Mouse (Mus musculus): ENCODE results near the gene Syngr1. TPM values are rescaled to one million over a fixed set of nuclear protein-coding genes. Genes with fewer than 3 reads are reported as not detected.

Syngr1 gene
- 100 to 1,000 TPM; 362 to 374 TPM for total RNA-seq (2021)
- long read RNA-seq, full-length matches to known transcripts, result 33 of 258 reads
- long read RNA-seq, partial matches to known transcripts, result 223 of 258 reads
- long read RNA-seq, other reads (novel, unspliced or antisense), result 2 of 258 reads

DNA sequence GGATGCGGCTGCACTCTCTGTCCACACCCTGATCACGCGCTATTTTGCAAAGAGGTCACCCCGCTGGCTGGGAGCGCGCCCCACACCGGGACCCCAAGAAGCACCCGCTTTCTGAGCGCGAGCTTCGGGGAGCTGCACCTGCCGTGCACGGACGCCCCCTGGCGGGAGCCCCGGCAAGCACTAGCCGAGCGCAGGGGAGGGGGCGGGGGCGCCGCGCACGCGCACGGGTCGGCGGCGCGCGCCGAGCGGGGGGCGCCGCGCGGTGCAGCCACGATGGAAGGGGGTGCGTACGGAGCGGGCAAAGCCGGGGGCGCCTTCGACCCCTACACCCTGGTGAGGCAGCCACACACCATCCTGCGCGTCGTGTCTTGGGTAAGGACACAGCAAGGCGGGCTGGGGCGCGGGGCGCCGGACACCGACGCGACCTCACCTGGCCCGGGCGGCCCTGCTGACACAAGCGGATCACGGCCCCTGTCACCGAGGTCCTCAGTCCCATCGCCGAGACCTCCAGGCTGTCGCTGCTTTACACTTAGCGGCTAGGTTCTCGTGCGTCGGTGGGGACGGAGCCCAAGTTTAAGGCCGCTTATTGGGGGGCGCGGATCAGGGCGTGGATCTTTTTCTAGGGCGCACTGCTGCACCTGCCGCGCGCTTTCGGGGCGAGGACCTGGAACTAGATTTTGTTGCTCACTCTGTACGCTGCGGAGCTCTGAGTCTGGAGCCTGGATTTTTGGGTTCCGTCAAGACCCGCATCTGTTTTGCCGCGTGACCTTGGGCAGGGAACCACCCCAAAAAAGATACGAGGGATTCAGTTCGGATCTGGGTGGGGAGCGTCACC lies at the start of gene Syngr1, which contains the start of gene Rpl3:
Syngr1 (plus strand) TSS at position 214 of the 835 bp plus-strand sequence.
Rpl3 (minus strand) TSS at position 748 of the 835 bp plus-strand sequence.
- DNase-seq (ENCODE audit: low spot score in 2 of 2), result peak; percentile 88 to 93

- no peak for DNase-seq (ENCODE audit: low spot score in 2 of 2)
Measured at GRCm38 (mm10) chr15:80042152-80042551, 49.0 kb upstream of the Syngr1 start.

- DNase-seq (ENCODE audit: low spot score in 2 of 2), result no peak
Measured at GRCm38 (mm10) chr15:80044249-80044648, 46.9 kb upstream of the Syngr1 start.

- DNase-seq (ENCODE audit: low spot score in 2 of 2), result no peak
Measured at GRCm38 (mm10) chr15:80045749-80046148, 45.4 kb upstream of the Syngr1 start.

DNA sequence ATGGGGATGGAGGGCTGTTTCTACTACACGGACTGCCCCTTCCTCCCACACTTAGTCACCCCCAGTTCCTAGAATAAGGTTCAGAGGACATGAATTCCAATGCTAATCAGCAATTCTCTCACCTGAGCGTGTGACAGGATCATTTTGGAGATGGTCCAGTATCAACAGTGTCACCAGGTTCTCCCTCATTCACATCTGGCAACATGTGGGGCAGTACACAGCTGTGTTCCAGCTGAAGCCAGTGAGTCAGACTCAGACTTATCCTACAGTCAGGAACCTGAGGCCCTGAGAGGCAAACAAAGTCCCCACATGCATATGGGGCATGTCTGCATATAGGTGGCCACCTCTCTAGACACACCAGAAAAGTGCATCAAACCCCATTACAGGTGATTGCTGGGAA lies 43.9 kb upstream of the Syngr1 start:
- DNase-seq (ENCODE audit: low spot score in 2 of 2), result no peak

GRCm38 (mm10) chr15:80047973-80048372 lies 43.2 kb upstream of the Syngr1 start:
- DNase-seq (ENCODE audit: low spot score in 2 of 2), result no peak

DNA sequence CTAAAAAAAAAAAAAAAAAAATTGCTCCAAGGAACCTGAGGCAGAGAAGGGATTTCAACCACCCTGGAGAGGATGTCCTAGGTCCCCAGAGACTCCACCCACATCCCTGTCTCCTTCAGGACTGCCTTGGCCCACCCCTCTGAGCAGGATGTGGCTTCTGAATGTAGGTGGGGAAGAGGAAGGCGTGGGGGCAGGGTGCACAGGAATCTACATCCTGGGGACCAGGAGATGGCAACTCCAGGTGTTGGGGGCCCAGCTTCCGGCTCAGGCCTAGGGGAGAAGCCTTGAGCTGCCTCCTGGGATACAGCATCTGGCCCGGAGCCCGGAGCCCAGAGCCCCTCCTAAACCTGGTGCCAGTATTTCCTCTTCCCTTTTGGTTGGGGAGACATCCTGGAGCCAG lies 41.0 kb upstream of the Syngr1 start:
- no peak for DNase-seq (ENCODE audit: low spot score in 2 of 2)

GRCm38 (mm10) chr15:80051092-80051761 lies 39.9 kb upstream of the Syngr1 start:
- DNase-seq (ENCODE audit: low spot score in 2 of 2), result no peak

DNA sequence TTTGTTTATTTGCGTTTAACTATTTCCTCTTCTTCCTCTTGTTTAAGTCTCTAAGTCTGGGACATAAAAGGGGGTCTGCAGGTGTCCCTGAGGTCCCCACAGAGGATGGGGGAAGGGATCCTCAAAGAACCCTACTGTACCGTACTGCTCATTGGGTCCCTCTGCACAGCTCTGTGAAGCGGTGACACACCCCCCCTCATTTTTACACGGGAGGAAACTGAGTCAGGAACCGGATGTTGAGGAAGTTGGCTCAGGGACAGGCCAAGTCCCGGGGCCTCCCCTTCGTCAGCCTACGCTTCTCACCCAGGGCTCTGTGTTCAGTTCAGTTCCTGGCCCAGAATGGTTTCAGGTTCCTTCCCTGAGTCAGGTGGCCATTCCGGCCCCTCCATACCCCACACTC lies 39.4 kb upstream of the Syngr1 start:
- DNase-seq (ENCODE audit: low spot score in 2 of 2), result no peak

DNA sequence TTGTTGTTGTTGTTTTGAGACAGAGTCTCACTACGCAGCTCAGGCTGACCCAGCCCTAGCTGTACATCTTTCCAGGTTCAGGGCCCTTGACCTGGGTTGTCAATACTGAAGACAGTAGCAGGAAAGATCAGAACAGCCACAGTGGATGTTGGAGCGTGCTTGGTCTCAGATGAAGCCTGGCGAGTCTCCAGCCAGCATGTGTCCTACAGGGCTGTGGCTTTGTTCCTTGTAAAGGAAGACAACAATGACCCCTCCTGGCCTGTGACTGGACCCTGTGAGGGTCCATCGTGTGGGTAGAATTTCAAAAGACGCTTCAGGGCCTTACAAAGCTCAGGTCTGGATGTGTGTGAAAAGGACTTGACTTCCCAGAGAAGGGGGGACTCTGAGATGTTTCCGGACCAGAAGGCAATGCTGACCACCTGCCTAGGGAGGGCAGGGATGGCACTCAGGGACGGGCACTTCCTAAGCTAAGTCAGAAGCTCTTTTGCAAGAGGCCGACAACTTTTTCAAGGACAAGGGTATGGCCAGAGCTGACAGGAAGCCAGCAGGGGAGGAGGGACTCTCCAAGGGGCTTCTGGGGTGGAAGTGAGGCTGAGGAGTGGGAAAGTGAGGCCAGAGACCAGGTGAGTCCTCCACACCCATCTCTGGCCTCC lies 37.6 kb upstream of the Syngr1 start:
- DNase-seq (ENCODE audit: low spot score in 2 of 2), result no peak

GRCm38 (mm10) chr15:80054034-80054710 lies 37.0 kb upstream of the Syngr1 start:
- no peak for DNase-seq (ENCODE audit: low spot score in 2 of 2)

- no peak for DNase-seq (ENCODE audit: low spot score in 2 of 2)
Measured at GRCm38 (mm10) chr15:80058151-80058550, 33.0 kb upstream of the Syngr1 start.

DNA sequence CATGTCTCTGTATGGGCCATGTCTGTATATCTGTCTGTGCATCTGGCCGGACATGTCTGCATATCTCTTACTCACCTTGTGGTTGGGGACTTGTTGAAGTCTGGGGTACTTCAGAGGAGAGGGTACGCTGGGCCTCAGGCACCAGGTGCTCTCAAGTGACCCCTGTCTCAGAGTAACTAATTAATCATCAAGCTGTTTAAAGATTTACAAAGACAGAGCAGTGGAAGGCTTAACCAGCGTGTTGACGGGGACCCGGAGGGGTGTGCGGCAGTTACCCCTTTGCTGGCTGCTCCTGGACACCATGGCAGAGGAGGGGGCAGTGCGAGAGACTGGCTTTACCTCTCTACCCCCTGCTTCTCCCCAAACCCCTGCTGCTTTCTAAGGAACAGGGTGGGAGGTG lies 31.5 kb upstream of the Syngr1 start:
- no peak for DNase-seq (ENCODE audit: low spot score in 2 of 2)

DNA sequence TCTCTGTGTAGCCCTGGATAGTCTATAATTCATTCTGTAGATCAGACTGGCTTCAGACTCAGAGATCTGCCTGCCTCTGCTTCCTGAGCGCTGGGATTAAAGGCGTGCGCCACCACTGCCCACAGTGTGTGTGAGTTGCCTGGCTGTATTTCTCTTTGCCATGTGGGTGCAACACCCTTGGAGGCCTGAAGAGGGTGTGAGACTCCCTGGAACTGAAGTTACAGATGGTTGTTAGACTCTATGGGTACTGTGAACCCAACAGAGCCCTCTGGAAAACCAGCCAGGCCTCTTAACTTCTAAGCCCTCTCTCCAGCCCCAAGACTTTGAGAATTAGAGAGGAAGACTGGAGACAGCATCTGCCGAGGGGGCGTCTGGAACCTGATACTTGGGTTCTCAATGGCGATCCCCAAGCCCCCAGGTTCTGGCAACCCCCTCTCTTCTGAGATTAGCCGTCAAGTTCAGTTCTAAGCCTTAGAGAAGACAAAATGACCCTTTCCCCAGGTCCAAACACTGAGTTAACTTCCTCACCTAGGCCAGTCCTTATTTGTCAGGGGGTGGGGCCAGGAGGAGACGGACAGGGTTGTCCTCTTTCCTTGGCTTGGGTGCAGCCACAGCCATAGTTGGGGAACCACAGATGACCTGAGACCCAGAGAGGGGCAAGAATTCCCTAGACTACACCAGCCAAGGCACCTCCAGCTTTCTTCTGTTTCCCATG lies 30.6 kb upstream of the Syngr1 start:
- no peak for DNase-seq (ENCODE audit: low spot score in 2 of 2)

DNA sequence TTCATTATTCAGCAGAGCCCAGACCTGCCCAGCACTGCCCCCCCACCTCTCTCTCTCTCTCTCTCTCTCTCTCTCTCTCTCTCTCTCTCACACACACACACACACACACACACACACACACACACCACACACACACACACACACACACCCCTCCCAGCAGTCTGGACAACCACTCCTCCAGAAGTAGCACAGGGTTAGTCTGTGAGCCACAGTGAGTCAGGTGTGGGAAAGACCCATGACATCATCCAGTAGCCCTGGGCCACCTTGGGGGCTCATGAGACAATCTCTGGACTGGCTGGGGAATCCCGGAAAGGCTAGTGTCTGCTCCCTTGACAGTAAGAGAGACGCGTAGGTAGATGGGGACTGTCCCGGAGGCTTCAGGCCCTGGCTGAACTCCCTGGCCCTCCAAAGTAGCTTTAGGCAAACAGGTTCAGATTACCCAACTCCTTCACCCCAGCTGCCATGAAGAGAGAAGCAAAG lies 30.0 kb upstream of the Syngr1 start:
- no peak for DNase-seq (ENCODE audit: low spot score in 2 of 2)

GRCm38 (mm10) chr15:80062339-80062738 lies 28.8 kb upstream of the Syngr1 start:
- no peak for DNase-seq (ENCODE audit: low spot score in 2 of 2)

DNA sequence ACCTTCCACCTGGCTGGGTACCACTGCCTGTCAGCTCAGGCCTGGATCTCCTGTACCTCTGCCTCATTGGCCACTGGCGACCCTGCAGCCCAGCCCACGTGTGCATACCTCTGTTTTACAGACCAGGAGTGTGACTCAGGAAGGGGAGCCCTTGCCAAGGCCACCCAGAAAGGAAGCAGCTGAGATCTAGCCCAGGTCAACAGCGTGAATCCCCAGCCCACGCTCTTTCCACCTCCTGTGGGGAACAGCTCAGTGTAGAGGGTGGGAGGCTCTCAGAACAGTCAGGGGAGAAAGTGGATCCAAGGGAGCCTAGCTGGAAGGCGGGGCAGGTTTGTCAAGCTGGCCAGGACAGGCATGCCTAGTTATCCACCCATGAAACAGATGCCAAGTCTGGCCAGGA lies 28.3 kb upstream of the Syngr1 start:
- no peak for DNase-seq (ENCODE audit: low spot score in 2 of 2)

DNA sequence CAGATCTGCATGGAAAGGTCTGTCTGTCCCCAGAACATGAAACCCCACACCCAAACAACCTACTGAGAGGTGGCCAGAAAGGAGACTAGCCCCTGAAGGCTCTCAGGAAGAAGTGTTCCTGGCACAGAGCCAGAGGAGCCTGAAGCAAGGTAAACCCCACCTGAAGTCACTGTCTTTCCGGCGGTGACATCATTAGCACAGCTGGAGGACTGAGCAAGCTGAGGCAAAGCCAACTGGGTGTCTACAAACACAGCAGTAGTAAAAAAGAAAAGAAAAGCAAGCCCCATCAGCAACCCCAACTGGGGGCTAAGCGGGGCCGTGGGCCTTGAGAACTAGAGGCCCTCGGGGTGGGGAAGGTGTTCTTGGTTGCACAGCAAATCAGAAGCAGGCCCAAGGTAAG lies 26.2 kb upstream of the Syngr1 start:
- no peak for DNase-seq (ENCODE audit: low spot score in 2 of 2)

DNA sequence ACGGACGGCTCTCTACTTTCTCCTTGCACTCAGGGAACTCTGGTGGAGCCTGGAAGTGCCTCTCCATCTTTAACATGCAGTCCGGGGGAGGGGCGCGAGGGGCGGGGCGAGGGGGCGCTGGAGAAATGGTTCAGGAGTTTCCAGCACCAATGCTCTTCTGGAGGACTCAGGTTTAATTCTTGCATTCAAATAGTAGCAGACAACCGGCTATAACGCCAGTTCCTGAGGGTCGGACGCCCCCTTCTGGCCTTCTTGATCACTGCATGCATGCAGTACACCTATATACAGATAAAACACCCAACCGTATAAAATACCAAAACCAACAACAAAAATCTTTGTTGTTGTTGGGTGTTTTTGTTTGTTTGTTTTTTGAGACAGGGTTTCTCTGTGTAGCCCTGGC lies 25.7 kb upstream of the Syngr1 start:
- DNase-seq (ENCODE audit: low spot score in 2 of 2), result no peak

DNA sequence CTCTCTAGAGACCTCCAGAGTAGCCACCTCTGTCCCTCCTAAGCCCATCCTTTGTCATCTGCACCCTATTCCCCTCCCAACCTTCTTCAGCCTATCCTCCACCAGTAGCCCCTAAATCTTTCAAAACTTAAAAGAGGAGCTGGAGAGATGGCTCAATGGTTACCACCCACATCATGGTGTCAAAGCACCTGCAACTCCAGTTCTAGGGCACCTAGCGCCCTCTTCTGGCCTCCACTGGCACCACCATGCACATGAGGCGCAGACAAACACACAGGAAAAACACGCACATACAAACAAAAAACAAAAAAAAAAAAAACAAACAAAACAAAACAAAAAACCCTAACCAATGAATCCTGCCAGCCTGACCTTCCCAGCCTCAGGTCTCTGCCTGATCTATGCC lies 24.6 kb upstream of the Syngr1 start:
- DNase-seq (ENCODE audit: low spot score in 2 of 2), result no peak
